Mouse (Mus musculus): Measurements from ENCODE around the gene Actn1. TPM values are rescaled to one million over a fixed set of nuclear protein-coding genes. Genes with fewer than 3 reads are reported as not detected.
"Not testable (repeated sequence)": the region's sequence is repeated elsewhere in the genome, so short reads cannot be mapped to it uniquely, and the experiment has no call there.

The Actn1 gene
- total RNA-seq (2015; ENCODE audit: low replicate concordance): 16.2 and 21.4 TPM in 2 replicates
- total RNA-seq (2017; ENCODE audit: low replicate concordance): 10.8 and 13.0 TPM in 2 replicates

DNA sequence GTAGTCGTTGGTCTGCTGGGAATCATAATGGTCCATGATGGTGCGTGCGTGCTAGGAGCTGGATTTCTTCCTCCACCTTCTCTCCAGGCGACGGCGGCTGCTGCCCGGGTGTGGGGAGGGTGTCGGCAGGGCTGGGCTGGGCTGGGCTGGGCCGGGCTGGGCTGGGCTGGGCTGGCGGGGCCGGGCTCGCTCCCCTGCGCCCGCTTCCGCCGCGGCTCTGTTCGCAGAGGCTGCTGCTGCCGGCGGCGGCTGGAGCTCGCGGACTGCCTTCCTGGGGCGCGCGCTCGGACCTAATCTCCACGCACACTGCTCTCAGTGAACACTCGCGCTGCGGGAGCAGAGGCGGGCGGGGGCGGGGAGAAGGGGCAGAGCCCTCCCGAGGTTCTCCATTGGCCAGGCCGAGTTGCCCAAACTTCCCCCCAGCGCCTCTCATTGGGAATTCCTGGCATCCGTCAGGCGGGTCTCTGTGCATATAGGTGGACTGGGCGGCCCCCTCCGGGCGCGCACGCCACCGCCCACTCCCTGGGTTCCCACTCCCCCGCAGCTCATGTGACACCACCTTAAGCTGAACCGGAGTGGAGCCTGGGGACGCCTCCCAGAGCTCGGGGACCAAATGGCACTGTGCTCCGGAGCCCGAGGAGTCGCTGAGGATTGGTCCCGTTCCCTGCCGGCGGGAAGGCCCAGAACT lies at the start of gene Actn1:
Actn1 (minus strand) TSS at position 316 of the 688 bp plus-strand sequence.
- no peak for ATAC-seq (replicated peaks; ENCODE audit: low FRiP score, poor library complexity, severe bottlenecking)

DNA sequence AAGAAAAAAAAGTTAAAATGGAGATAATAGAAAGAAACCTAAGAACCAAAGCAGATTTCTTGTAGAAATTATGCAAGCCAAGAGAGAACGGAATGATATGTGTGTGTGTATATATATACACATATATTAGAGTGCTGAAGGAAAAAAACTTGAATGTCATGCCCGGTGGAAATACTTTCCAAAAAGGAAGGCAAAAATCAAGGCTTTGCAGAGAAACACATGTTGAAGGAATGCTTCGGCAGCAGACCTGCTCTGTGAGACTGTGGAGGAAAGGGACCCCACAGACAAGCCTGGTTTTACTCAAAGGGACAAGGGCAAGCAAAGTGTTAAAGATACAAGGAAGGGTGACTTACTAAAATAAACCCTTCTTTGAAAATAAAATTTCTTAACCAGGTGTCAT lies 47.4 kb upstream of the Actn1 start:
- ATAC-seq (replicated peaks; ENCODE audit: low FRiP score, poor library complexity, severe bottlenecking): no peak

DNA sequence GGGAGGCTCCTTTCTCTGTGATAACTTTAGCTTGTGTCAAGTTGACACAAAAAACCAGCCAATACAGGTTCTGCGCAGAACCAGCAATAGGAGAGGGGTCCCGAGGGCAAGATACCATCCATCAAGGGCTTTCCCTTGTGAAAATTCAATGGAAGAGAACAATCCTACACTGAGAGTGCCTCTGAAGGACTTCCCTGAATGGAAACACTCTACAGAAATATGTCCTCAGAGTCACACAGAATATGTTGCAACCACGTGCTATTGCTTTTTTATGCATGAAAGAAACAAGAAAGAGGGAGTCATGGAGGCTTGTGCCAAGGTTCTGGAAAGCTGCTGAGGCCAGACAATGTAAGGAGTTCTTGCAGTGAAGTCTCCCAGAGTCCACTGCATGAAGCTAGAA lies 44.3 kb upstream of the Actn1 start:
- no peak for ATAC-seq (replicated peaks; ENCODE audit: low FRiP score, poor library complexity, severe bottlenecking)

DNA sequence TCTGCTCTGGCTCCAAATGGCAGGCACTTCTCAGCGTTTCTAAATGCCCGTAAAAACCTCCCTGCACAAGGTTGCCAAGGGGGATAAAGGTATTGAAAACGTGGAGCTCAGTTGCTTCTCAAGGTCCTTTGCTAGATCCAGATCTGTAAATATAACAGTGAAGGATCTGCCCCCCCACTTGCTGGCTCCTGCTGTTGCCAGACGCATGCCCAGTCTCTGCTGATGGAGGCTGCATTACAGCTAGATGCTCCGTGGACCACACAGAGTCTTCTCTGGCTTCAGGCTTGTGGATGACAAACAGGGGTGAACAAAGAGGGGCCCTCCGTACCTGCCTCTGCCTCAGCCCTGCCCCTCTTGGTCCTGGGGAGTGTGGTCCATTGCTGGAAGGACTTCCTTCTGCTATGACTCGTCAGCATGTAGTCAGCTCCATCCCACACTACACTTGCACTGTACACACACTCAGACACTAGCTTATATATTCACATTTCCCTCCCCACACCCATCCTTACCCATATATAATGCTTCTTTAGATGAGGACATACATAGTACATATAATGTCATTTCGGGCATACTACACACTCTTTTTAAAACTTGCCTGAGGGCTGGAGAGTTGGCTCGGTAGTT lies 40.8 kb upstream of the Actn1 start:
- no peak for ATAC-seq (replicated peaks; ENCODE audit: low FRiP score, poor library complexity, severe bottlenecking)

DNA sequence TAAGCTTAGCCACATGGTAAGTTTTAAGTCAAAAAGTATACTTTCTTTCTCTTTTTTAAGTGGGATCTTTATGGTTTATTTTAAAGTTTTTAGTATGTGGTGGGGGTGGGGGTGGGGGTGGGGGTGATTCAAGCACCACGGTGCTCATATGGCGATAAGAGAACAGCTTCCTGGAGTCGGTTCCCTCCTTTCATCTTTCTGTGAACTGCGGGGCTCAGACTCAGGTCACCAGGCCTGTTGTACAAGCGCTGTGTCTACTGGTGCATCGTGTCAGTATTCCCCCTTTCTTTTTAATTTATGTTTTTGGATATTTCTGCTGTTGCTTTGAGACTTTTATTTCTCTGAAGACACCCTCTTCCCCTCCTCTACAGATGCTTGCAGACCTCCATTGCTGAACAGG lies 38.5 kb upstream of the Actn1 start:
- ATAC-seq (replicated peaks; ENCODE audit: low FRiP score, poor library complexity, severe bottlenecking): no peak

DNA sequence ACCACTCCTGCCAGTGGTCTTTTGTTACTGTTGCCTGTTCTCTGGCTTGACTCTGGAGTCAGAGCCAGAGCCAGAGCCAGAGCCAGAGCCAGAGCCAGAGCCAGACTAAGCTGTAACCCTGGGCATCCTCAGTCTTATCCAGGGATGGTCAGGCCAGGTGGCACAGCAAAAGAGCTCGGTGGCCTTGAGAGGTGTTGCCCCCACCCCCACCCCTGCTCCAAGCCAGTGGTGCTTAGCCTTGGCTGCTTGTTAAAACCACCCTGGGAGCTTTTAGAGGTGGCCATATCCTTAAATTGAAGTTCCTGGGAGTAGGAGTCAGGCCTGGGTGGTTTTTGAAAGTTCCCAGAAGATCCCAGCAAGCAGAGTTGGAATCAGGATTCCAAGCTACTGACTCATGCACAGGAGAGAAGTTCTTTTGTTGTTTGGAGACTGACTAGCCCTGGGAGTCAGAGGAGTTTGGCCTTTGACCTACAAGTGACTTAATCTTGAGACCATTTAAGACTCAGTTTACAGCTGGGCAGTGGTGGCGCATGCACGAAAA lies 31.8 kb upstream of the Actn1 start:
- no peak for ATAC-seq (replicated peaks; ENCODE audit: low FRiP score, poor library complexity, severe bottlenecking)

DNA sequence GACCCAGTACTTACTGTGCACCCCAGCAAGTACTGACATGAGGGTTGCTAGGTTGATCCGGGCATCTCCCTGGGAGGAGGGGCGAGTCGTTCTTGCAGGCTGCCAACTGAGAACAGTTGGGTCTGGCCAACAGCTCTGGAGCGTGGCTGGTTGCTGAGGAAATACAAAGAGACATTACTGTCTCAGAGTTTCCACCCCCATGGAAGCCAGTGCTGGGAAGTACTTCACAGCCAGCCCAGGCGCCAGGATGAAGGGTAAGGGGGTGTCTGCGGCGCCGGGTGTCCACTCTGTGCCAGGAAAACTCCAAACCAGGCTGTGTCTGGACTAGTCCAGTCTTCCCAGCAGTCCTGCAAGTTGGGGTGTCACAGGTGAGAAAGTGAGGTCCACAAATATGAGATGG lies 30.8 kb upstream of the Actn1 start:
- no peak for ATAC-seq (replicated peaks; ENCODE audit: low FRiP score, poor library complexity, severe bottlenecking)

DNA sequence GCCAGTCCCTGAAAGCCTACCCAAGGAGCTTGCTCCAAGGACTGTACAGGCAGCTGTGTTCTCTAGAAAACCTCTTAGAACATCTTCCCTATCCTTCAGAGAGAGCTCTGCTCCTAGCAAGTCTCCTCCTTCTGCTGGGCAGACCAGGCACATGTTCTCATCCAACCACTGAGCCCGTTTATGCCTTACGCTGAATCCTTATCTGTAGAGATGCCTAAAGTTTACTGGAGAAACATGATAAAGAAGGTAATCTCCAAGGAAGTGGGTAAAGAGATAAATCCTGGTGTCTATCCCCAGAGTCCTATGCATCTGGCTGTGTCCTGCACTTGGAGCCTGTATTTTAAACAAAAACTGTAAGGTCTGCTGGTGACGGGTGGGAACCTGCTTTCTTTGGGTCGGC lies 30.3 kb upstream of the Actn1 start:
- no peak for ATAC-seq (replicated peaks; ENCODE audit: low FRiP score, poor library complexity, severe bottlenecking)

DNA sequence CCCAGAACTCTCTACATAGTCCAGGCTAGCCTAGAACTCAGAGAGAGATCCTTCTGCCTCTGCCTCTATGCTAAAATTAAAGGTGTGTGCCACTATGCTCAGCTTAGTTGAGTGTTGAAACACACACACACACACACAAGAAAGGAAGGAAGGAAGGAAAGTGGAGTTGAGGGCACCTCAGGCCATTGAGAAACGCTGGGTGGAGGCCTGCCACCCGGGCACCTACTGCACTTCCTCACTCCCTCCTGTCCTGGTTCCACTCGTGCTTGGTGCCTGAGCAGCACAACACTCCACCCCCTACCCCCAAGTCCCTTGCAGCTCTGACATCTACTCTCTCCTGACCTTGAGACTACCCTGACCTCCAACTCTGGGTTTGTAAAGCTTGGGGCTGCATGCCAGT lies 29.6 kb upstream of the Actn1 start:
- ATAC-seq (replicated peaks; ENCODE audit: low FRiP score, poor library complexity, severe bottlenecking): no peak

DNA sequence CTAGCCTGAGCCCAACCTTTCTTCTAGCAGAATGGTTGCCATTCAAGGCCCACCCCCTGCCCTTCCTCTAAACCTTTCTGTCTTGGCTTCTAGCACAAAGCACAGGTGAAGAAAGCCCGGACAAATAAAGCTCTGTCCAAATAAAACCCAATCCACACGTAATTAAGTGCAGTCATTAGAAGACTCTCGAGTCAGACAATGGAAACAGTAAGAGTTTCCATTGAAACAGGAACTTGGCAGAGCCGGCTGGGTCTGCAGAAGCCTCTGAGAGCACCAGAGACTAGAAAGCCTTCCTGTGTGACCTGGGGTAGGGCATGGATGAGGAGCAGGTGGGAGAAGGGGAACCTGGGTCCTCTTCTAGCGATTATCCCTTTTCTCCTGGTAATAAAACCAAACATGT lies 25.7 kb upstream of the Actn1 start:
- no peak for ATAC-seq (replicated peaks; ENCODE audit: low FRiP score, poor library complexity, severe bottlenecking)

DNA sequence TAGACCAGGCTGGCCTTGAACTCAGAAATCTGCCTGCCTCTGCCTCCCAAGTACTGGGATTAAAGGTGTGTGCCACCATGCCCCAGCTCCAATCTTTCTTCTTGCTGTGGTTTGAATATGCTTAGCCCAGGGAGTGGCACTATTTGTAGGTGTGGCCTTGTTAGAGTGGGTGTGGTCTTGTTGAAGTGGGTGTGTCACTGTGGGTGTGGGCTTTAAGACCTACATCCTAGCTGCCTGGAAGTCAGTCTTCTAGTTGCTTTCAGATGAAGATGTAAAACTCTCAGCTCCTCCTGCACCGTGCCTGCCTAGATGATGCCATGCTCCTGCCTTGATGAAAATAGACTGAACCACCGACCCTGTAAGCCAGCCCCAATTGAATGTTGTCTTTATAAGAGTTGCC lies 24.1 kb upstream of the Actn1 start:
- not testable (repeated sequence) for ATAC-seq (replicated peaks; ENCODE audit: low FRiP score, poor library complexity, severe bottlenecking)

DNA sequence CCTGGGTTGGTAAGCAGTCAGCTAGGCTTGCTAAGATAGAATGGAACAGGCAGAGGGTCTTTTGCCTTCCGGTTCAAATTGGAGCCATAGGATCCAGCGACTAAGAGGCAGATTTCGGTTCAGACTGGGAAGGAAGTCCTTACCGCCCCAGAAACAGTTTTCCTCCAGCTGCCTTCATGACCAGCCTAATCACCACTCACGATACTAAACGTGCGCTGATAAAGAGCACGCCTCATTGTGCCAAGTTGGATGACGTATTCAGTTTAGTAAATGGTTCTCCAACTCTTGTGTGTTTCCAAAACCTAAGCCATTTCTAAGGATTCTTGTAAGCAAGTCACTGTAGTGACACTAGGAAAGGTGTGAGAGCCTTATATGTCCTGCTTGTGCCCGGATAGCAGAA lies 18.7 kb upstream of the Actn1 start:
- no peak for ATAC-seq (replicated peaks; ENCODE audit: low FRiP score, poor library complexity, severe bottlenecking)

DNA sequence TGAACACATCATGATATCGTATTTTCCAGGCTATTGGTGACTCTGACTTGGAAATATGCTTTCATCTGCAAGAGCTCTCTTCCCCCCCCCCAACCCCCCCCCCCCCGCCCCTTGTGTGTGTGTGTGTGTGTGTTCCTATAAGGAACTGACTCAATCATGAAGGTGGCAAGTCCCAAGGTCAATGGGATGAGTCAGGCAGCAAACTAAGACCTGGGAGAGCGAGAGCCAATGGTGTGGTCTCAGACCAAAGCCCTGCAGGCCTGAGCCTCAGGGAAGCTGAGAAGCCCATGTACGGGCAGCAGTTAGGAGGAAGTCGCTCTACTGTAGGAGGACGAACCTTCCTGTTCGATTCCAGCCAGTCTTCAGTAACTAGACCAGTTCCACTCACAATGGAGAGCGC lies 17.3 kb upstream of the Actn1 start:
- ATAC-seq (replicated peaks; ENCODE audit: low FRiP score, poor library complexity, severe bottlenecking): no peak

DNA sequence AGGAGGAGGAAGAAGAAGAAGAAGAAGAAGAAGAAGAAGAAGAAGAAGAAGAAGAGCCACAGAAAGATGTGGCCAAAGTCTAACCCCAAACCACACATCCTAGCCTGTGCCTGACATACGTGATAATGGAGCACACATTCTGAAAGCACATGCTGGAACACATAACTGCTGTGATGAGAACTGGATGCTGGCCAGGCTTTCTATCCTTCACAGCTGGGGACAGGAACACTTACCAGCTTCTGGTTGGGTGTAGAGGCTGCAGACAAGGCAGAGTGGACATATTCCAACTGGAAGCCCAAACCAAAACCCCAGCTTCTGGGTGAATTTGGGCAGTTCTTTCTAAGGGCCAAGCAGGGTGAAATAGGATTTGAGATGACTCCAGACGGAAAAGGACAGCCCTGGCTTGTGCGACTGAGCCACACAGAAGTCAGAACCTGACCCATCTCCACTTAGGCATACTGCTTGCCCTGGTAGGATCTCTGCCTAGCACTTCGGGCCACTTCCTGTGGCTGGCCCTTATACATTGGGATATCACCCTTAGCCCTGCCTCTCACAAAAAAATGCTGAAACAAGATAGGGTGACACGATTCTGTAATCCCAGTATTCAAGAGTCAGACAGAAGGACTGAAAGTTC lies 15.1 kb upstream of the Actn1 start:
- ATAC-seq (replicated peaks; ENCODE audit: low FRiP score, poor library complexity, severe bottlenecking): no peak

DNA sequence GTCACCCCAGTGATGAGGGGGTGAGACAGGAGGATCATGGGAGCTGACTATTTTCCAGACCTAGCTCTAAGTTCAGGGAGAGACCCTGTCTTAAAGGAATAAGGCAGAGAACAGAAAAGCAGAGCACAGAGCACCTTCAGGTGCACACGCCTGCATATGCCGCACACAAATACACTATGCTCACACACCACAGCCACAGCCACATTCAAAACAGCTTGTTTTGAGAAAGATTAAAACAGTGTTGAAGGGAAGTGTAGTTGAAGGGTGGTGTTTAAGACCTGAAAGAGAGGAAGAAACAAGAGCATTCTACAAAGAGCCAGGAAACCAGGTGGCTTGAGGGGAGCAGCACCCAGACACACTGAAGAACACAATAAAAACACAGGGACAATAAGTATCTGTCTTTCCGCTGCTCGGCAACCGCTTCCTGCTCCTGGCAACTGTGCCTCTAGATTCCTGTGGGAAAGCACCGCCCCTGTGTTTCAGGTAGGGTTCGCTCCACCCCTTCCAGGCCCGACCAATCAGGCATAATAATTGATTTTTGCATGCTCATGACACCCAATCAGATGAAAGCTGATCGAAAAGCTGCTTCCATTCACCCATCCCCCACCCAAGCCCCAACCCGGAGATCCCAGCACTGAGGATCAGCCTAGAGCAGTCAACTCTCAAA lies 13.0 kb upstream of the Actn1 start:
- no peak for ATAC-seq (replicated peaks; ENCODE audit: low FRiP score, poor library complexity, severe bottlenecking)

DNA sequence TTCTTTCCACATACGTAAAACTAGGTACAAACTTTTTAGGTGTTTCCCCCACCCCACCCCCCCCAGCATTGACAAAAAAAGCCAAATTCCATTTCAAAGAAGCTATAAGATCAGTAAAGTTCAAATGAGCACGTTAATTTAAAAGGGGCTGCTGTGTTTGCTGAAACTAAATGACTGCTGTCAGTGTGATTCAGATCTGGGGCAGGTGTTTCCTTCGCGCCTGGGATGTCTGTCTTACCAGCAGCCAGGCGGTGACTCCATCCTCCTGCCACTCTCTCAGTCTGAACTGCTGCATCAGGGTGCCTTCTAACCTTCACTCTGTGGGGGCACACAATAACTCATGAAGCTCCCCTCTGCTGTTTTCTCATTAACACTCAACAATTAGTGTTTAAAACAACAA lies 11.6 kb upstream of the Actn1 start:
- ATAC-seq (replicated peaks; ENCODE audit: low FRiP score, poor library complexity, severe bottlenecking): no peak

DNA sequence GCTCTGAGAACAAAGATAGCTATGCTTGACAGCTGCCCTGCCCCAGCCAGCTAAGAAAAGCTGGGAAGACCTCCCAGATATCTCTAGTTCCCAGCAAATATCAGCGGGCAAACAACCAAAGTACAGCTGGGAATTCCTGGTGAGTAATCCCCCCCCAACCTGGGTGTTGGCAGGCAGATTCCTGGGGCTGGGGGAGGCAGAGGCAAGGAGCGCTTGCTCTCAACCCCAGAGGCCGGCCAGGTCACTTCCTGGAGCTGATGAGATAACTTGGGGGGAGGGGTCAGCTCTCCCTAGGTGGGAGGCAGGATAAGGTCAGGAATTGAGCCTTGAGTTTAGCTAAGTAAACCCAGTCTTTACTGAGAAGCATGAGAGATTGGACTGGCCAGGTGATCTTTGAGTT lies 10.8 kb upstream of the Actn1 start:
- ATAC-seq (replicated peaks; ENCODE audit: low FRiP score, poor library complexity, severe bottlenecking): no peak

DNA sequence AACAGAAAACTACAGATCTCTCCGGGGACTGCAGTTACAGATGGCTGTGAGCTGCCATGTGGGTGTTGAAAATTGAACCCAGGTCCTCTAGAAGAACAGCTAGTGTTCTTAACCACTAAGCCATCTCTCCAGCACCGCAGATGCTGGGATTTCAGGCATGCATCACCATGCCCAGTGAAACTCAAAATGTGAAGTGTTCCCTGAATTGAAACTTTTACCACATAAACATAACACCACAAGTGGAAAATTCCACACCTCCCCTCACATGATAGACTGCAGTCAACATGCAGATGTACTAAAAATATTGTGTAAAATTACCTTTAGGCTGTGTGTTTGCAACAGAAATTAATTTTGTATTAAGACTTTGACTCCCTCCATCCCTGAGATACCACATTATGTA lies 9.1 kb upstream of the Actn1 start:
- ATAC-seq (replicated peaks; ENCODE audit: low FRiP score, poor library complexity, severe bottlenecking): no peak

DNA sequence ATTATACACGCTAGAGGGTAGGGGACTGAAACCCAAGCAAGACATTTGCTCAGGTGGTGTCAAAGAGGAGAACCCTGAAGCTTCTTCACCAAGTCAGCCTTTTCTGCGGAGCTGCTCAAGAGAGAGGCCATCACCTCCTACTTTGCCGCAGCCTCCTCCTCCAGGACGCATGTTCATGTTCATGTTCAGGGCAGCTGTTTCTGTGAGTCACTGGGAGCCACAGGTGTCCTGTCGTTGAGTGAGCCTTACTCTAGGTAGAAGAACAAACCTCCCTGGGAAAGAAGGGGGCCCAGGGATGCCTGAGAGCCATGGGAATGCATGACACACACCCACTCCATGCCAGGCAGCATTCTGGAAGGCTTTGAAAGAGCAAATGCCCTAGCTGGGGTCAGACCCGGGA lies 7.8 kb upstream of the Actn1 start:
- no peak for ATAC-seq (replicated peaks; ENCODE audit: low FRiP score, poor library complexity, severe bottlenecking)

DNA sequence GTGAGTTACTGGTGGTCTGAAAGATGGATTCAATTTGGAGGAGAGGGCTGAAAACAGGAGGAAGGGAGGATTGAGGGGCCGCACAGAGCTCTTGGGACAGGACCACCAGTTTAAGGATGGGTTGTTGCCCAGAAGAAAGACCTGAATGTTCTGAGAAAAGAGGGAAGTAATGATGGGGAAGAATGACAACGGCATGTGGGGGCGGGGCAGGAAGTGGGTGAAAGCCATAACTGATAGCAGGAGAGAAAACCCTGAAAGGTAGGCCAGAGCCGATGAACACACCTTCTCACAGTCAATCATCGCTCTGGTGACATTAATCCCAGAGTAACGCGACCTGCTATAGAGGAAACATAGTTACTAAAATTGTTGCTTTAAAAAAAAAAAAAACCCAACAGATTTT lies 4.2 kb upstream of the Actn1 start:
- not testable (repeated sequence) for ATAC-seq (replicated peaks; ENCODE audit: low FRiP score, poor library complexity, severe bottlenecking)
